Mouse (Mus musculus): ENCODE measurements around the gene Olfr1048. TPM values are rescaled to one million over a fixed set of nuclear protein-coding genes. Genes with fewer than 3 reads are reported as not detected.
"Not testable (repeated sequence)": the region's sequence is repeated elsewhere in the genome, so short reads cannot be mapped to it uniquely, and the experiment has no call there.

Gene Olfr1048
- polyA plus RNA-seq (2015; fragmentation: Nextera tagmentation; extraction: Ambion mirVana), result not detected in 2 replicates

GRCm38 (mm10) chr2:86240189-86240588 lies at the start of gene Olfr1048:
Olfr1048 (minus strand) TSS chr2:86240289.
- Histone ChIP-seq H3K9ac (ENCODE audit: low read length) (no peak within 1 kb of the TSS), H3K4me3 (replicated peaks; ENCODE audit: low read length) (no peak within 1 kb of the TSS), H3K27me3 (ENCODE audit: control insufficient read depth, insufficient read depth, low read length) (no peaks in the 10 kb centered on the region), H3K36me3 (ENCODE audit: control insufficient read depth, insufficient read depth, low read length) (no peaks in the 10 kb centered on the region), H3K4me2 (ENCODE audit: low read depth, low read length) (no peak within 1 kb of the TSS), H3K9me3 (replicated peaks; ENCODE audit: control insufficient read depth, low read length) (no peaks in the 10 kb centered on the region), H3K4me1 (ENCODE audit: control insufficient read depth, insufficient read depth, low read length) (no peaks in the 10 kb centered on the region), H3K27ac (ENCODE audit: low read length) (no peak within 1 kb of the TSS)
- no peak for ATAC-seq (ENCODE audit: insufficient read depth, low FRiP score)

GRCm38 (mm10) chr2:86278988-86279387 lies 38.9 kb upstream of the Olfr1048 start, which contains the start of gene Olfr1051:
Olfr1051 (minus strand) TSS chr2:86279088.
- not testable (repeated sequence) for H3K4me3 ChIP-seq (replicated peaks; ENCODE audit: low read length); H3K27me3 ChIP-seq (ENCODE audit: control insufficient read depth, insufficient read depth, low read length); H3K9me3 ChIP-seq (replicated peaks; ENCODE audit: control insufficient read depth, low read length); H3K36me3 ChIP-seq (ENCODE audit: control insufficient read depth, insufficient read depth, low read length); H3K27ac ChIP-seq (ENCODE audit: low read length); H3K4me2 ChIP-seq (ENCODE audit: low read depth, low read length); H3K9ac ChIP-seq (ENCODE audit: low read length); ATAC-seq (ENCODE audit: insufficient read depth, low FRiP score); H3K4me1 ChIP-seq (ENCODE audit: control insufficient read depth, insufficient read depth, low read length)

- not testable (repeated sequence) for H3K4me3 ChIP-seq (replicated peaks; ENCODE audit: low read length); H3K9me3 ChIP-seq (replicated peaks; ENCODE audit: control insufficient read depth, low read length); H3K27ac ChIP-seq (ENCODE audit: low read length); H3K4me2 ChIP-seq (ENCODE audit: low read depth, low read length); H3K9ac ChIP-seq (ENCODE audit: low read length); ATAC-seq (ENCODE audit: insufficient read depth, low FRiP score); H3K36me3 ChIP-seq (ENCODE audit: control insufficient read depth, insufficient read depth, low read length); H3K4me1 ChIP-seq (ENCODE audit: control insufficient read depth, insufficient read depth, low read length); H3K27me3 ChIP-seq (ENCODE audit: control insufficient read depth, insufficient read depth, low read length)
Observed at GRCm38 (mm10) chr2:86258228-86258627, 18.1 kb upstream of the Olfr1048 start, which contains the start of gene Olfr1049. Olfr1049 (minus strand) TSS chr2:86258328.

GRCm38 (mm10) chr2:86231301-86231700 lies 8.8 kb downstream of the Olfr1048 start, which contains the start of gene Olfr1047:
Olfr1047 (minus strand) TSS chr2:86231401.
- Histone ChIP-seq H3K4me3 (replicated peaks; ENCODE audit: low read length) (no peak within 1 kb of the TSS), H3K27me3 (ENCODE audit: control insufficient read depth, insufficient read depth, low read length) (no peaks in the 10 kb centered on the region), H3K9me3 (replicated peaks; ENCODE audit: control insufficient read depth, low read length) (no peaks in the 10 kb centered on the region), H3K36me3 (ENCODE audit: control insufficient read depth, insufficient read depth, low read length) (no peaks in the 10 kb centered on the region), H3K27ac (ENCODE audit: low read length) (no peak within 1 kb of the TSS), H3K4me1 (ENCODE audit: control insufficient read depth, insufficient read depth, low read length) (no peaks in the 10 kb centered on the region), H3K4me2 (ENCODE audit: low read depth, low read length) (no peak within 1 kb of the TSS), H3K9ac (ENCODE audit: low read length) (no peak within 1 kb of the TSS)
- no peak for ATAC-seq (ENCODE audit: insufficient read depth, low FRiP score)
- WGBS, result 89% methylated on average over 1 of the region's 1 CpGs

- Histone ChIP-seq H3K4me3 (replicated peaks; ENCODE audit: low read length) (no peak within 1 kb of the TSS), H3K4me1 (ENCODE audit: control insufficient read depth, insufficient read depth, low read length) (no peaks in the 10 kb centered on the region), H3K4me2 (ENCODE audit: low read depth, low read length) (no peak within 1 kb of the TSS), H3K9ac (ENCODE audit: low read length) (no peak within 1 kb of the TSS), H3K27ac (ENCODE audit: low read length) (no peak within 1 kb of the TSS), H3K36me3 (ENCODE audit: control insufficient read depth, insufficient read depth, low read length) (no peaks in the 10 kb centered on the region), H3K27me3 (ENCODE audit: control insufficient read depth, insufficient read depth, low read length) (no peaks in the 10 kb centered on the region), H3K9me3 (replicated peaks; ENCODE audit: control insufficient read depth, low read length) (no peaks in the 10 kb centered on the region)
- 70% methylated on average over 2 of the region's 2 CpGs for WGBS
- no peak for ATAC-seq (ENCODE audit: insufficient read depth, low FRiP score)
Observed at GRCm38 (mm10) chr2:86219214-86219613, 20.9 kb downstream of the Olfr1048 start, which contains the start of gene Olfr1046. Olfr1046 (minus strand) TSS chr2:86219314.

GRCm38 (mm10) chr2:86202909-86203308 lies 37.2 kb downstream of the Olfr1048 start, which contains the start of gene Olfr1045:
Olfr1045 (minus strand) TSS chr2:86203009.
- ATAC-seq (ENCODE audit: insufficient read depth, low FRiP score), result no peak
- Histone ChIP-seq H3K9ac (ENCODE audit: low read length) (no peak within 1 kb of the TSS), H3K36me3 (ENCODE audit: control insufficient read depth, insufficient read depth, low read length) (no peaks in the 10 kb centered on the region), H3K4me3 (replicated peaks; ENCODE audit: low read length) (no peak within 1 kb of the TSS), H3K9me3 (replicated peaks; ENCODE audit: control insufficient read depth, low read length) (no peaks in the 10 kb centered on the region), H3K4me1 (ENCODE audit: control insufficient read depth, insufficient read depth, low read length) (no peaks in the 10 kb centered on the region), H3K27me3 (ENCODE audit: control insufficient read depth, insufficient read depth, low read length) (no peaks in the 10 kb centered on the region), H3K4me2 (ENCODE audit: low read depth, low read length) (no peak within 1 kb of the TSS), H3K27ac (ENCODE audit: low read length) (no peak within 1 kb of the TSS)

- Histone ChIP-seq H3K27ac (ENCODE audit: low read length) (no peak overlapping the region), H3K36me3 (ENCODE audit: control insufficient read depth, insufficient read depth, low read length) (no peaks in the 10 kb centered on the region), H3K4me3 (replicated peaks; ENCODE audit: low read length) (no peak overlapping the region), H3K9me3 (replicated peaks; ENCODE audit: control insufficient read depth, low read length) (no peaks in the 10 kb centered on the region), H3K4me2 (ENCODE audit: low read depth, low read length) (no peak overlapping the region), H3K27me3 (ENCODE audit: control insufficient read depth, insufficient read depth, low read length) (no peaks in the 10 kb centered on the region), H3K9ac (ENCODE audit: low read length) (no peak overlapping the region), H3K4me1 (ENCODE audit: control insufficient read depth, insufficient read depth, low read length) (no peaks in the 10 kb centered on the region)
- ATAC-seq (ENCODE audit: insufficient read depth, low FRiP score), result no peak
- WGBS, result 31% methylated on average over 1 of the region's 1 CpGs
Observed at GRCm38 (mm10) chr2:86195863-86196262, 44.2 kb downstream of the Olfr1048 start.

- no peaks in the 10 kb centered on the region for H3K9me3 ChIP-seq (replicated peaks; ENCODE audit: control insufficient read depth, low read length)
Observed at GRCm38 (mm10) chr2:86185583-86185982, 54.5 kb downstream of the Olfr1048 start, which contains the start of gene Olfr52. Olfr52 (minus strand) TSS chr2:86185683.

More at GRCm38 (mm10) chr2:86185583-86185982, 54.5 kb downstream of the Olfr1048 start, which contains the start of gene Olfr52:
- Histone ChIP-seq H3K27ac (ENCODE audit: low read length) (no peak within 1 kb of the TSS), H3K9ac (ENCODE audit: low read length) (no peak within 1 kb of the TSS), H3K27me3 (ENCODE audit: control insufficient read depth, insufficient read depth, low read length) (no peaks in the 10 kb centered on the region), H3K4me2 (ENCODE audit: low read depth, low read length) (no peak within 1 kb of the TSS), H3K4me1 (ENCODE audit: control insufficient read depth, insufficient read depth, low read length) (no peaks in the 10 kb centered on the region), H3K36me3 (ENCODE audit: control insufficient read depth, insufficient read depth, low read length) (no peaks in the 10 kb centered on the region), H3K4me3 (replicated peaks; ENCODE audit: low read length) (no peak within 1 kb of the TSS)
- no peak for ATAC-seq (ENCODE audit: insufficient read depth, low FRiP score)
